Mouse (Mus musculus) spleen, adult 12 weeks (tissue): ENCODE data around the gene Tgm7.
A peak's percentile ranks its signal among the peaks of the same experiment; 100 is the strongest.
"Not testable (repeated sequence)": the region's sequence is repeated elsewhere in the genome, so short reads cannot be mapped to it uniquely, and the experiment has no call there.

Source experiments
- DNase-seq: peaks from one replicate; pipeline ENCODE4 v3.0.0; 2022; ENCODE audit warnings: low spot score

Tgm7 gene

GRCm38 (mm10) chr2:121109695-121110094 lies at the start of gene Tgm7:
TSS of gene Tgm7 (minus strand) at chr2:121109795.
- DNase-seq = no peak

DNA sequence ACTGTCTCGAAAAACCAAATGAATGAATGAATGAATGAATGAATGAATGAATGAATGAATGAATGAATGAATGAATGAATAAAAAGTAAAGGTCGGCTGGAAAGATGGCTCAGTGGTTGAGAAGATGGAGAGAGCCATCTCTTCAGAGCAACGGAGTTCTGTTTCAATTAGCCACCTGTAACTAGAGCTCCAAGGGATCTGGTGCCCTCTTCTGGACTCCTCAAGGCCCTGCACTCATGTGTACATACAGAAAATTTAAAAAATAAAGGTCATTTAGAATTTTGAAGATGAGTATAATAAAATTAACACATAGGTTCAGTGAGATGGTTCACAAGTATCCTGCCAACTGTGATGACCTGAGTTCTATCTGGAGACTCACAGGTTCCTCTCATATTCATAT lies 43.5 kb upstream of the Tgm7 start:
- no peak for DNase-seq

DNA sequence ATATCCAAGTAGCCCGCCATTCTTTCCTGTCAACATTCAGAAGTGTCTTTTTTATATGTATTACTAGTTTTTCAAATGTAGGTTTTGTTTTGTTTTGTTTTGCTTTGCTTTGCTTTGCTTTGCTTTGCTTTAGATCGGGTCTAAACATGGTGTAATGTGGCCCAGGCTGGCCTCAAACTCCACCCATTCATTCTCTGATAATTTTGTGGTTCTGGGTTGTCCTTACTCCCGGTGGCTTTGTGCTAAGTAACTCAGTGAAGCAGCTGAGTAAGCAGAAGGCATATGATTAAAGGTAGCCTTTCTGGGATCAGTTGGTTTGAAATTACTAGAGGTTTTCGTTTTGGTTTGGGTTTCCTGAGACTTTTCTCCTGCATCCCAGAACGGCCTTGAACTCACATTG lies 40.1 kb upstream of the Tgm7 start:
- DNase-seq = no peak

- DNase-seq = no peak
Observed at GRCm38 (mm10) chr2:121142415-121142814, 32.8 kb upstream of the Tgm7 start.

DNA sequence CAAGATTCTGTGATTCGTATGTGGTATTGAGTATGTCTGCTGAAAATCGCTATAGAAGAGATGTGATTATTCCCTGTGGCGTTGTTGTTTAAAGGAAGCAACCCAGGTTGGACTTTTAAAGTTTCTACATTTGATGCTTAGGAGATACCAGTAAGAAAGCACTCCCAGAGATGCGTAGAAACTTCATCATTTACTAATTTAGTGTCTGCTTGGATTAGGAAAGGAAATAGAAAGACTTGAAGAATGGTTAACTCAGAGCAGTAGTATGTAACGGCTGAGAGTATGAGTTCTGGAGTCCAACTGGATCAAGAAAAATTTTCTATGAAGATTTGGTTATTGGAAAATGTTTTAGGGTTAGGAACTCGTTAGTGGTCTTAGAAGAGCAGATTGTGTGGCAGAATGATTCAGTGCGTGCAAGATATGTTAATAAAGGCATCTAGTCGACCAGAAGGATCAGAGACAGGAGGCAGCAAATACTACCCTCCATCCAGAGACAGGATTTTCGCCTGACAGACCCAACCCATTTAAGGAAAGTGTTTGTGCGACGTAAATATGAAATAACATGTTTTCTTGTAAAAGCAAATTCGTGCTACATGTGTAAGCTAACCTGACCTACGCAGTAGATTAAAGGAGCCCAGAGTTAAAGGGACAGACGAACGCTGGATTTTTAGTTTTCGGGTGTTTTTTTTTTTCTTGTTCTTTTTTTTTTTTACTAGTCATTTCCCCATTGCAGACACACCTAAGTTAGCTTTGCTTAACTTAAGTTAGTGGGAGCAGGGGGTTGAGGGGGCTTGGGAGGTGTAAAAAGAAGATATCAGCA lies 31.8 kb upstream of the Tgm7 start:
- DNase-seq = no peak

- DNase-seq = peak; percentile 88
Observed at GRCm38 (mm10) chr2:121140018-121140882, 30.7 kb upstream of the Tgm7 start, which contains the start of the genes Adal and Lcmt2. TSS of gene Adal (plus strand) at chr2:121140428. TSS of gene Lcmt2 (minus strand) at chr2:121140653.

DNA sequence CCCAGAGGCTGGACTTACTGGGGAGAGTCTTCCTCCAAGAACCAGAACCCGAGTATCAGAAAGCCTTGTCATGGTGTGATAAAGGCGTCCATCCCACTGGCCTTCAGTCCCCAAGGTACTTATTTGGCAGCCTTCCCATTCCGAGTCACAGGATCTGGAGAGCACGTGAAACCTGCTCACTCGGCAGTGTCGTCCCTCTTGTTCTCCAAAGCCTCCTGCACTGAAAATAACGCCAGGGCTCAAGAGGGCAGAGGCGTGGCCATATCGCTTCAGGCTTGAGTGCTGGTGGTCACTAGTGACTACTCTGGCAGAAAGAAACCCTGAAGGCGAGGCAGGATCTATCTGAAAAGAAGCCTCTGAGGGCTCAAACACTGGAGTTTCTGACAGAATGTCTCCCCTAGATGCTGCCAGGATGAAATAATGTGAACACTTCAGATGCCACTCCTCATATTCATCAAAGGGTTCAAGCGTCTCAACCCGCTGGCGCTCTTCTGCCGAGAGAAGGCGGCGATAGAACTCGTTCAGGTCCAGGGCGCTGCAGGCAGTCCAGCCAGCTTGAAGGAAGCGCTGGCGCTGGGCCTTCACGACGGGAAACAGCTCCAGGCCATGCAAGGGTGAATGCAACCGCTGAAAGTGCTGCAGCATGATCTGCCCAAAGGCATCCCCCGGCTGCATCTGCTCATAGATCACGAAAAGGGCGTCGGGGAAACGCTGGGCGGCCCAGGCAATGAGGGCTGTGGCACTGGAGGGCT lies 29.8 kb upstream of the Tgm7 start:
- peak; percentile 24 for DNase-seq

DNA sequence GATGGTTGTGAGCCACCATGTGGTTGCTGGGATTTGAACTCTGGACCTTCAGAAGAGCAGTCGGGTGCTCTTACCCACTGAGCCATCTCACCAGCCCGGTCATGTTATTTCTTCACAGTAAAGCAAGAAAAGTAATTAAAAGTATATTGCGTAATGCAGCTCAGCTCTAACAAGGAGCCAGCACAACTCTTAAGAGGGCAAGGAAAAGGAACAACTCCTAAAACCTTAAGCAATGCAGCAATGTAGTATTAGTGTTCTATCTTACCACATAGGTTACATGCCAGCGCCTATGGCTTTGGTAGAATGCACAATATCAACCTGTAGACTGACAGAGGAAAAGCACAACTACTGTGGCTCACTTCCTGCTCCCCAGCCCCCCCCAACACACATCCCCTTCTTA lies 27.8 kb upstream of the Tgm7 start:
- DNase-seq = no peak

DNA sequence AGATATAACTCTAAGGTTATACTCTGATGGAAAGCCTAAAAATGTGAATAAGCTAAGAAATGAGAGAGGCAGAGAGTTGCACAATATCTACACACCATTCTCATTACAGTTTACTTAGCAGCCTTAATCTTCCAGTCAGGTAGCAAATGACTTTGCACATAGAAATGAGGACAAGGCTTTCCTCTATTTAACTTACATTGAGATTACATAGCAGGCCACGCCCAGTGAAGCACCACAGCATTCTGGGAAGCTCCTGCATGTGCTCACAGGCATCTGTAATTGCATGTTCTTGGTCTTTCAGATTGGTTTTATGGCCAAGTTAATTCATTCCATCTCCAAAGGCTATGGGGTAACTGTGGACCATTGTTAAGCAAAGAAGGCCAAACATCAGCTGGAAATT lies 23.2 kb upstream of the Tgm7 start:
- no peak for DNase-seq

- DNase-seq = no peak
Observed at GRCm38 (mm10) chr2:121128865-121129620, 19.4 kb upstream of the Tgm7 start.

- no peak for DNase-seq
Observed at GRCm38 (mm10) chr2:121127536-121127935, 17.9 kb upstream of the Tgm7 start.

- not testable (repeated sequence) for DNase-seq
Observed at GRCm38 (mm10) chr2:121126302-121126701, 16.7 kb upstream of the Tgm7 start.

DNA sequence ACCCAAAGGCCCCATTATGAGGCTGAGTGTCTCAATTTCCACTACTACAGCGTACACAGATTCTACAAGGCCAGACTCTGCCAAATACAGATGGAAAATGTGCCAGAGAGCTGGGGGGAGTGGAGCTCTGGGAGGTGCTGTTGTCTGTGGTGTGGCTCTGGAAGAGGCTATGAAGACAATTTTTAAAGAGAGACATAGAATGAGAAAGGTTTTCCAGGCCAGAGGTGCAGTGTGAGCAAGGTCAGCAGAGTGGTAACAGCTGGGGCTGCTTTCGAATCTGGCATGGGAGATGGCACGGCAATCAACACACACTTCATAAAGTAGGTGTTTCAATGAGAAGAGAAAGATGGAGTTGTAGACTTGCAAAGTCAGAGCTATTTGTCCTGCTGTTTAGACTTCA lies 9.7 kb upstream of the Tgm7 start:
- DNase-seq = no peak

GRCm38 (mm10) chr2:121115418-121115817 lies 5.8 kb upstream of the Tgm7 start:
- no peak for DNase-seq

DNA sequence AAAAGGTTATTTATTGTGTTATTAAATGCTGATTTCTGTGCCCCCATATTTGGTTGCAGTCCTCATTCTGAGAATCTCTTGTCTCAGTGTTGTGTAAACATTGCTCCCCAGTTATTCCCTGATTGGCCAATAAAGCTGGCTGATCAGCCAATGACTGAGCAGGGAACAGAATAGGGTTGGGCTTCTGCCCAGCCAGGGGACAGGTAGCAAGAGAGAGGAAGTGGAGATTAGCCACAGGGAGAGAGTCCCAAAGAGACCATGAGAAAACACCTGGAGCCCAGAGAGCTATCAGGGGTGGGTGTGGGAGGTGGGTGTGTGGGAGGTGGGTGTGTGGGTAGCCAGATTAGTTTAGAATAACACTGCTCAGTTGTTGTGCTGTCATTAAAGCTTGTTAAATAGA lies 3.7 kb downstream of the Tgm7 start:
- DNase-seq = no peak

- DNase-seq = peak; percentile 43
Observed at GRCm38 (mm10) chr2:121102051-121102450, 7.5 kb downstream of the Tgm7 start.

GRCm38 (mm10) chr2:121089751-121090150 lies 19.8 kb downstream of the Tgm7 start:
- DNase-seq = no peak

GRCm38 (mm10) chr2:121088507-121088906 lies 21.1 kb downstream of the Tgm7 start:
- DNase-seq = no peak

DNA sequence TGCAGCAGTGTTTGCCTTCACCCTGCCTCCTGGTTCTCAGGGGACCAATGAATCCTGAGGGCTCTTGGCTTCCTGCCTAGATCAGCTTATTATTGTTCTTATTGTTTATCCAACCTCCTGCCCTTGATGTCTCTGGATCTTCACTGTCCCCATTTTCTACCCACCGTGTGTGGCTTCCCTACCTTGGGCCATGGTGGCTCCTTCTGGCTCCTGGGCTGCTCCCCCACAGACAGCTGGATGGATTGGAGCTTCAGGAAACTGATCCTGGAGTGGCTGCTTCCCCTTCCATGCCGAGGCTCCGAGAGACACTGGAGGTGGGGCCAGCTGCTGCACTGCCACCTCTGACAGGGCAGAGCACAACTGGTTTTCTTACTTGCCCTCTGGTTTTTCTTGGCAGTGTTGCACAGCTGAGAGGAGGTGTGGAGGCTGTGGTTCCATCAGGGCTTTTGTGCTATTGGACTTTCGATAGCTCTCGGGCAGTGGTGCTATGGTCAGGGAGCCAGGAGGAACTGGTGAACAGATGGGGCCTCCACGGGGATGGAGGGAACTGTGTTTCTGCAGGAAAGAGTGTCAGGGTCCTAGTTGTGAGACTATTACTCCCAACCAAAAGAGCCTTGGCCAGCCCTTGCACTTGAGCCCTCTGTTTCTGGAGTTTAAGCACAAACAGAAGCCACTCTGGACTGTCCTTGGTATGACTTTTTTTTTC lies 24.0 kb downstream of the Tgm7 start, which contains the start of gene Tgm5:
Gene Tgm5, minus strand, starts transcription at position 362 of the 706 bp plus-strand sequence.
- DNase-seq = no peak

DNA sequence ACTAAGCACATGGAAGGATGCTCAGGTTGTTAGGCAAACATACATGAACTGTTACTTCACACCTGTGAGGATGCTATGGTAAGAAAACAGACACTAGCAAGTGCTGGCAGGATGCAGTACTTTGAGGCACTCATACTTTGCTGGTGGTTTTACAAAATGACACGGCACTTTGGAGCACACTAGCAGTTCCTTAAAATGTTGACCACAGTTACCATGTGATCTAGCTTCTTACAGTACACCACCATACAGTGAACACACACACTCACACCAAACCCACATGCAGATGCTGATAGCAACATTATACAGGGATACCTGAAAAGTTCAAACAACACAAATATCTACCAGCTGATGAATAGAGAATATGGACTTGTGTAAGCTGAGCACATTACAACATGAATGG lies 27.0 kb downstream of the Tgm7 start:
- DNase-seq = no peak

DNA sequence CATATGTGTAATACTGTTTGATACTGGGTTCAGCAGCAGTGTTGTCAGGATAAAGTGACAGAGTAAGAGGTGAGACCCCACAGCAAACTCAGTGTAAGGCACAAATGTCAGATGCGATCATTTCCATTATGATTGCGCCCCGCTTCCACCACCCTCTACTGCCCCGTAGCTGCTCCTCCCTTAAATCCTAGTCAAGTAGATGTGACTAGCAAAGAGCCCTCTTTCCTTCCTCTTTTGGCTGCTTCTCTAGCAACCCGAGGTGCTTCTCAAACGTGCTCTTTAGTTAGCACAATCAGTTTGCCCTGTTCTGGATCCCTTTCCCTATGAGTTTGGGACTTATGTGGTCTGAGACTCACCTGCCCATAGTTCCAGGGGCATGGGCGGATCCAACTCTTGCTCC lies 34.8 kb downstream of the Tgm7 start:
- DNase-seq = no peak
